Mouse (Mus musculus) cerebellum, adult 11-12 months (tissue): ENCODE measurements around the gene Mtch2.
A peak's percentile ranks its signal among the peaks of the same experiment; 100 is the strongest.

Experiments used
- DNase-seq: peaks from one replicate; pipeline ENCODE4 v3.0.0; 2022

Mtch2 gene

GRCm38 (mm10) chr2:90846955-90847680 is at the start of gene Mtch2:
Gene Mtch2, plus strand, starts transcription at chr2:90847155.
- peak; percentile 99 for DNase-seq

- peak; percentile 50 for DNase-seq
Measured at GRCm38 (mm10) chr2:90808241-90809126, 38.5 kb upstream of the Mtch2 start.

- DNase-seq, result no peak
Measured at GRCm38 (mm10) chr2:90810751-90811150, 36.2 kb upstream of the Mtch2 start.

GRCm38 (mm10) chr2:90815266-90815665 is 31.7 kb upstream of the Mtch2 start:
- no peak for DNase-seq

GRCm38 (mm10) chr2:90816144-90816543 is 30.8 kb upstream of the Mtch2 start:
- no peak for DNase-seq

GRCm38 (mm10) chr2:90818710-90819109 is 28.2 kb upstream of the Mtch2 start:
- DNase-seq, result no peak

- no peak for DNase-seq
Measured at GRCm38 (mm10) chr2:90820894-90821293, 26.1 kb upstream of the Mtch2 start.

GRCm38 (mm10) chr2:90822978-90823377 is 24.0 kb upstream of the Mtch2 start:
- no peak for DNase-seq

GRCm38 (mm10) chr2:90823781-90824180 is 23.2 kb upstream of the Mtch2 start:
- peak; percentile 98 for DNase-seq

GRCm38 (mm10) chr2:90824528-90824927 is 22.4 kb upstream of the Mtch2 start:
- peak; percentile 59 for DNase-seq

GRCm38 (mm10) chr2:90825515-90826172 is 21.3 kb upstream of the Mtch2 start:
- DNase-seq, result no peak

GRCm38 (mm10) chr2:90828739-90829138 is 18.2 kb upstream of the Mtch2 start:
- DNase-seq, result peak; percentile 47

- no peak for DNase-seq
Measured at GRCm38 (mm10) chr2:90833502-90833901, 13.5 kb upstream of the Mtch2 start.

- no peak for DNase-seq
Measured at GRCm38 (mm10) chr2:90838621-90839020, 8.3 kb upstream of the Mtch2 start.

GRCm38 (mm10) chr2:90843666-90844065 is 3.3 kb upstream of the Mtch2 start:
- no peak for DNase-seq

GRCm38 (mm10) chr2:90844262-90844661 is 2.7 kb upstream of the Mtch2 start:
- no peak for DNase-seq

GRCm38 (mm10) chr2:90845234-90845633 is 1.7 kb upstream of the Mtch2 start:
- no peak for DNase-seq

- peak; percentile 55 for DNase-seq
Measured at GRCm38 (mm10) chr2:90846171-90846570, 784 bp upstream of the Mtch2 start.

GRCm38 (mm10) chr2:90846597-90846954 is 379 bp upstream of the Mtch2 start:
- no peak for DNase-seq

GRCm38 (mm10) chr2:90847681-90848050 is 711 bp downstream of the Mtch2 start:
- DNase-seq, result no peak

GRCm38 (mm10) chr2:90848331-90848730 is 1.4 kb downstream of the Mtch2 start:
- DNase-seq, result no peak

- DNase-seq, result peak; percentile 90
Measured at GRCm38 (mm10) chr2:90850401-90850800, 3.4 kb downstream of the Mtch2 start.

GRCm38 (mm10) chr2:90861486-90861885 is 14.5 kb downstream of the Mtch2 start:
- DNase-seq, result no peak

GRCm38 (mm10) chr2:90864184-90864583 is 17.2 kb downstream of the Mtch2 start:
- no peak for DNase-seq
